Mouse (Mus musculus): ENCODE results near the gene Gm1043. TPM values are rescaled to one million over a fixed set of nuclear protein-coding genes. Genes with fewer than 3 reads are reported as not detected.

The Gm1043 gene
- polyA plus RNA-seq, 1 experiment: 4.3 TPM

GRCm38 (mm10) chr5:37102056-37102455 is 16.9 kb downstream of the Gm1043 start:
- peaks cover 32% of the 10 kb centered on the region for H3K36me3 ChIP-seq (ENCODE audit: control insufficient read depth, insufficient read depth, low read length)
- WGBS: 95% methylated on average over 6 of the region's 6 CpGs
- TF ChIP-seq POLR2A (IDR thresholded peaks at IDR 0.05; ENCODE audit: control insufficient read depth, extremely low read depth, insufficient read depth, low read length, poor library complexity) (no peak), CTCF (IDR thresholded peaks at IDR 0.05; ENCODE audit: borderline replicate concordance, control insufficient read depth, extremely low read depth, insufficient read depth, low read length, poor library complexity) (no peak)
- H3K4me3 ChIP-seq (ENCODE audit: control insufficient read depth, insufficient read depth, low read length): no peak overlapping the region
- no peak for DNase-seq
- H3K27ac ChIP-seq (ENCODE audit: control insufficient read depth, insufficient read depth, low read length): no peak overlapping the region
- peaks cover 14% of the 10 kb centered on the region for H3K4me1 ChIP-seq (replicated peaks; ENCODE audit: control insufficient read depth, insufficient read depth, low read length)
- H3K27me3 ChIP-seq (ENCODE audit: control insufficient read depth, insufficient read depth, low read length): no peaks in the 10 kb centered on the region

GRCm38 (mm10) chr5:37105531-37106456 is 20.6 kb downstream of the Gm1043 start:
- Histone ChIP-seq H3K4me3 (ENCODE audit: control insufficient read depth, insufficient read depth, low read length) (no peak overlapping the region), H3K27me3 (ENCODE audit: control insufficient read depth, insufficient read depth, low read length) (no peaks in the 10 kb centered on the region), H3K4me1 (replicated peaks; ENCODE audit: control insufficient read depth, insufficient read depth, low read length) (peaks cover 36% of the 10 kb centered on the region), H3K36me3 (ENCODE audit: control insufficient read depth, insufficient read depth, low read length) (peaks cover 24% of the 10 kb centered on the region), H3K27ac (ENCODE audit: control insufficient read depth, insufficient read depth, low read length) (no peak overlapping the region)
- TF ChIP-seq CTCF (IDR thresholded peaks at IDR 0.05; ENCODE audit: borderline replicate concordance, control insufficient read depth, extremely low read depth, insufficient read depth, low read length, poor library complexity): no peak
- TF ChIP-seq POLR2A (IDR thresholded peaks at IDR 0.05; ENCODE audit: control insufficient read depth, extremely low read depth, insufficient read depth, low read length, poor library complexity): no peak
- WGBS: 94% methylated on average over 23 of the region's 23 CpGs
- DNase-seq: no peak

DNA sequence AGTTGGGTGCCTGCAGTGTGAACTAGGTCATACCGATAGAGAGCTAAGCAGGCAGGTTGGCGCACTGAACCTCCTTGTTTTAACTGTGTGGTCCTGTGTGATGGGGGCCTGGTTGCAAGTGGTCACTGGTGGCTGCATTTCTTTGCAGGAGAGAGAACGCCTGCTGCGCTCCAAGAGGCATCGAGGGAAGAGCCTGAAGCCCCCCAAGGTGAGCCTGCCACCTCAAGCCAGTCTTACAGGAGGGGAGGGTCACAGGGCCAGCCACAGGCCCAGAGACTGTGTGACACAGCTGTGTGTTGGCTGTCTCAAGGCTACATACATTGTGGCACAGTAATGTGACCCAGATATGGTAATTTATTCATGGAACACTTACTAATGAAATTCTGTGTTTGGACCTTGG is 21.9 kb downstream of the Gm1043 start:
- Histone ChIP-seq H3K27ac (ENCODE audit: control insufficient read depth, insufficient read depth, low read length) (no peak overlapping the region), H3K4me1 (replicated peaks; ENCODE audit: control insufficient read depth, insufficient read depth, low read length) (peaks cover 36% of the 10 kb centered on the region), H3K27me3 (ENCODE audit: control insufficient read depth, insufficient read depth, low read length) (no peaks in the 10 kb centered on the region), H3K4me3 (ENCODE audit: control insufficient read depth, insufficient read depth, low read length) (no peak overlapping the region), H3K36me3 (ENCODE audit: control insufficient read depth, insufficient read depth, low read length) (peaks cover 18% of the 10 kb centered on the region)
- 90% methylated on average over 5 of the region's 5 CpGs for WGBS
- no peak for DNase-seq
- no peak for TF ChIP-seq POLR2A (IDR thresholded peaks at IDR 0.05; ENCODE audit: control insufficient read depth, extremely low read depth, insufficient read depth, low read length, poor library complexity)

DNA sequence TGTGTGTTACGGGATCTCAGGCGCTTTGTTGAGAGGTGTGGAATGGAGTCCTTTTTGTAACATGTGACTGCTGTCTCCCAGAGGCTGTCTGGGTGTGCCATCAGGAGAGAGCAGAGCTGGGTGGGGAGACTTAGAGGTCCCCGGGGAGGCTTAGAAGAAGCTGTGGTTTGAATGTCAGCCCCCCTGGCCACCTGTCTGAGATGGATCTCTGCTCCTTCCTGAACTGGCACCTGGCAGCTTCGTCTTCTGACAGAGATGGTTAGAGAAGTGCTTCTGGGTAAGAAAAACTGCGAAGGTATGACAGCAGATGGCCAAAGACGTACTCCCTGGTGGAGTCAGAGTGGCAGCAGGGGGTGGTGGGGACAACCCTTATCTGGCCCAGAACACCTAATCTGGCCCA is 22.4 kb downstream of the Gm1043 start:
- peak; percentile 50 for DNase-seq
- H3K4me3 ChIP-seq (ENCODE audit: control insufficient read depth, insufficient read depth, low read length): no peak overlapping the region
- WGBS: 35% methylated on average over 6 of the region's 6 CpGs
- TF ChIP-seq POLR2A (IDR thresholded peaks at IDR 0.05; ENCODE audit: control insufficient read depth, extremely low read depth, insufficient read depth, low read length, poor library complexity): no peak; the same call in 1 of the 2 replicates
- no peak for TF ChIP-seq CTCF (IDR thresholded peaks at IDR 0.05; ENCODE audit: borderline replicate concordance, control insufficient read depth, extremely low read depth, insufficient read depth, low read length, poor library complexity)
- peaks cover 18% of the 10 kb centered on the region for H3K36me3 ChIP-seq (ENCODE audit: control insufficient read depth, insufficient read depth, low read length)
- peaks cover 36% of the 10 kb centered on the region for H3K4me1 ChIP-seq (replicated peaks; ENCODE audit: control insufficient read depth, insufficient read depth, low read length)
- no peak overlapping the region; the same call in 1 of the 2 replicates for H3K27ac ChIP-seq (ENCODE audit: control insufficient read depth, insufficient read depth, low read length)
- no peaks in the 10 kb centered on the region for H3K27me3 ChIP-seq (ENCODE audit: control insufficient read depth, insufficient read depth, low read length)

DNA sequence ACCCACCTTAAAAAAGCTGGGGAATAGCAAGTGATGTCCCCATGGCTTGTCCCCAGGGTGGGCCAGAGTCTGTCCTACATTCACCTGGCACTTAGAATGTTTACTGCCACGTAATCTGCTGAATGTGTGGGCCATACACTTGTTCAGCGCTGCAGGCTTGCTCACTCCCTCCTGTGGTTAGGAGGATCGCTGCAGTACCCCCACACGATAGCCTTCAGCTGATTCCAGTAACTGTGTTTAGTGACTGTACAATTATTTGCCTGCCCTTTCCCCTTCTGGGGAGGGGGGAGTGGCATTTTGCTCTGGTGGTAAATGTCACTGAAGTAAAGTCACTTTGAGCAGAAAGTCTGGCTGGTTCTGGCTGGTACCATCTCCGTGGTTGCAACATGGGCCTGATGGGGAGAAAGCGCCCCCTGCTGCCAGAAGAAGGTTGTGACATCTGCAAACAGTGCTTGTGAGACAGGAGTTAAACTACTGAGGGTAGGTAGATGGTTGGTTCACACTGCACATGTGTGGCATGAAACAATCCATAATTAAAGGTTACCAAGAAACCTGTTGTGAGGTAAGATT is 24.2 kb downstream of the Gm1043 start:
- Histone ChIP-seq H3K4me1 (replicated peaks; ENCODE audit: control insufficient read depth, insufficient read depth, low read length) (peaks cover 36% of the 10 kb centered on the region), H3K27me3 (ENCODE audit: control insufficient read depth, insufficient read depth, low read length) (no peaks in the 10 kb centered on the region), H3K36me3 (ENCODE audit: control insufficient read depth, insufficient read depth, low read length) (peaks cover 12% of the 10 kb centered on the region), H3K4me3 (ENCODE audit: control insufficient read depth, insufficient read depth, low read length) (no peak overlapping the region), H3K27ac (ENCODE audit: control insufficient read depth, insufficient read depth, low read length) (no peak overlapping the region)
- TF ChIP-seq POLR2A (IDR thresholded peaks at IDR 0.05; ENCODE audit: control insufficient read depth, extremely low read depth, insufficient read depth, low read length, poor library complexity) (no peak), CTCF (IDR thresholded peaks at IDR 0.05; ENCODE audit: borderline replicate concordance, control insufficient read depth, extremely low read depth, insufficient read depth, low read length, poor library complexity) (peak; percentile 87; the same call in 1 of the 2 replicates)
- WGBS: 37% methylated on average over 6 of the region's 6 CpGs
- DNase-seq: peak; percentile 85

- DNase-seq: no peak
- Histone ChIP-seq H3K36me3 (ENCODE audit: control insufficient read depth, insufficient read depth, low read length) (no peaks in the 10 kb centered on the region), H3K27me3 (ENCODE audit: control insufficient read depth, insufficient read depth, low read length) (no peaks in the 10 kb centered on the region), H3K27ac (ENCODE audit: control insufficient read depth, insufficient read depth, low read length) (no peak overlapping the region), H3K4me1 (replicated peaks; ENCODE audit: control insufficient read depth, insufficient read depth, low read length) (peaks cover 19% of the 10 kb centered on the region), H3K4me3 (ENCODE audit: control insufficient read depth, insufficient read depth, low read length) (no peak overlapping the region)
- 82% methylated on average over 7 of the region's 7 CpGs for WGBS
- TF ChIP-seq POLR2A (IDR thresholded peaks at IDR 0.05; ENCODE audit: control insufficient read depth, extremely low read depth, insufficient read depth, low read length, poor library complexity): no peak
- TF ChIP-seq CTCF (IDR thresholded peaks at IDR 0.05; ENCODE audit: borderline replicate concordance, control insufficient read depth, extremely low read depth, insufficient read depth, low read length, poor library complexity): no peak
These were observed 27.2 kb downstream of the Gm1043 start for GRCm38 (mm10) chr5:37112389-37112788.

Data from thymus, adult 2 months (tissue).